Mouse (Mus musculus) kidney, adult 9 months (tissue): Measurements from ENCODE around the gene Ddx50.

Experiments
- DNase-seq: peaks from one replicate; pipeline ENCODE4 v3.0.0; 2022

Ddx50 gene

DNA sequence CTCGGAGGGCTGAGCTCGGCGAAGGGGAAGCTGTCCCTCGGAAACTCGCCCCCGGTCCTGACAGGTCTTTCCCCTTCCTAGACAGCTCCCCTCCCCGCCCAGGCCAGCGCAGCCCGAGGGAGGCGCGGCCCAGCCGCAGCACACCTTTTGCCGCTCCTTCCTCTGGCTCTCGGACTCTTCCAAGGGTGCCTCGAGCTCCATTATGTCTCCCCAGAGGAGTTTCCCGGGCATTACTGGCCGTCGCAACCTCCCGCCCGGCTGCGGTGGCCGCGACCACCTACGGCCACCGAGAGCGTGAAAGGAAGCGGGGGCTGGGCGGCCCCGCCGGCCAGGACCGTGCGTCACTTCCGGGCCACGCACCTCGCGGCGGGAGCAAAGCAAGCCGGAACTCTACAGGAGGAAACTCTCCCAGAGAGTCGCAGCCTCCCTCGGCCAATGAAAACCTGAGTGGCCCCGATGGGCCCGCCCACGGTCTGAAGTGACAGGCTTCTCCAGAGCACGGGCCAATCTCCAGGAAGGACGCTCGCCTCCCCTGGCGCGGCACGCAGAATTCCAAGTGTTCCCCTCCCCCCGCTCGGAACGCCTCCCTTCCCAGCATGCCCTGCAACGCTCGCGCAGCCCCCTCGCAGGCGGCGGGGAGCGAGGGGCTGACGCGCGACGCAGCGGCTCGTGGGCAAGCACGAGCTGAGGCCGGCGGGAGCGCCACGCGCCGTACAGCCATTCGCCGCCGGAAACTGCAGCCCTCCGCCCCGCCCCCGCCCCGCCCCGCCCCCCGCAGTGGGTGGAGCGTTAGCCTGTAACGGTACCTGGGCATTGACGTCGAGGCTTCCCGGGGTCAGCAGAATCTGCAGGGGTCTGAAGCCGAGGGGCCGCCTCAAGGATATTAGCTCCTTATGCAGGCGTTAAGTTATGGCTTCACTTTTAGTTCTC, at the start of gene Ddx50:
Ddx50 (minus strand) TSS at position 338 of the 930 bp plus-strand sequence.
- peak; percentile 99 for DNase-seq

GRCm38 (mm10) chr10:62692771-62693170, 41.8 kb upstream of the Ddx50 start:
- no peak for DNase-seq

DNA sequence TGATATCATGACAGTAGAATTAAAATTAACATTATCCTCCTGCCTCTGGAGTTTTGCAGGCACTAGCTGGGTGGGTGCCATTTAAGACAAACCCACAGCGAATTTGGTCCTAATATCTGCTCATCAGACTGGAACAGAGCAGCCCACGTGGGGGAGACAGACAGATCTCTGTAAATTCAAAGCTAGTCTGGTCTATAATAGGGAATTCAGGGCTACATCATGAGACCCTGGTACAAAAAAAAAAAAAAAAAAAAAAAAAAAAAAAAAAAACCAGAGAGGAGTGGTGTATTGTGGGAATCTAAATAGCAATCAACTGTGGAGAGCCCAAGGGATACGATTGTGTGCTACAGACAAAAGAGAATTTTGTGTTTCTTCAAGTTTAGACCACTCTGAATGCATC, 41.2 kb upstream of the Ddx50 start:
- DNase-seq, result no peak

- DNase-seq, result no peak
Measured at GRCm38 (mm10) chr10:62687032-62687674, 36.1 kb upstream of the Ddx50 start.

DNA sequence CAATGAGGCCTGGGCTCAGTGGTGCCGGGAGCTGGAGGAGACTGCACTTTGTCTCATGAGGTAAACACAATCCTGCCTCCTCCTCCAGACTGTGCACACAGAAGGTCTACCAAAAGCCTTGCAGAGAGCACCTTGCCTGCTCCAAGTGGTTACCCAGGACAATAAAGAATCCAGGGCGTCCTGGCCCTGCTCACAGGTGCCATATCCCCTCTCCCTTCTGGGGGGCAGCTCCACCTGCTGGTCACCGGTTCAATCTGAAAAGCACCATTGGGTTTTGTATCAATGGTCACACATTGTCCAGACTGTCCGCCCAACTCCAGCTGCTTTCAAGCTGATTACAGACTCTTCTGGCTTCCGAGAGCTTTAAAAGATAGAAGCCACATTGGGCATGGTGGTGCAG, 32.0 kb upstream of the Ddx50 start:
- peak; percentile 50 for DNase-seq

- DNase-seq, result no peak
Measured at GRCm38 (mm10) chr10:62679833-62680232, 28.8 kb upstream of the Ddx50 start.

- no peak for DNase-seq
Measured at GRCm38 (mm10) chr10:62677329-62677728, 26.3 kb upstream of the Ddx50 start.

DNA sequence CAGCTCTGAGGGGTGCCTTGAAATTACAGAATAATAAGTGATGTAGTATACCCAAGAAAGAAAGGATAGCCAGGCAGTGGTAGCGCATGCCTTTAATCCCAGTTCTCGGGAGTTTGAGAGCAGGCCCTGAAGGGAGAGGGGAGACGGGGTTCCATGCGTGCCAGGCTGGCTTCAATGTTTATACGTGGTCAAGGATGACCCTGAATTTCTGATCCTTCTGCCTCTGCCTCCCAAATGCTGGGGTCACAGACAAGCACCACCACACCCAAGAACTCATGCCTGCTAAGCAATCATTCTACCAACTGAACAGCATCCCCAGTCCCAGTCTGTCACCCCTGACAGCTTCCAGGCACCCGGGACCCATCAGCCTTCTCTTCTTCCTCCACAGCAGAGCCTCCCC, 25.2 kb upstream of the Ddx50 start:
- no peak for DNase-seq

- no peak for DNase-seq
Measured at GRCm38 (mm10) chr10:62672359-62672758, 21.3 kb upstream of the Ddx50 start.

DNA sequence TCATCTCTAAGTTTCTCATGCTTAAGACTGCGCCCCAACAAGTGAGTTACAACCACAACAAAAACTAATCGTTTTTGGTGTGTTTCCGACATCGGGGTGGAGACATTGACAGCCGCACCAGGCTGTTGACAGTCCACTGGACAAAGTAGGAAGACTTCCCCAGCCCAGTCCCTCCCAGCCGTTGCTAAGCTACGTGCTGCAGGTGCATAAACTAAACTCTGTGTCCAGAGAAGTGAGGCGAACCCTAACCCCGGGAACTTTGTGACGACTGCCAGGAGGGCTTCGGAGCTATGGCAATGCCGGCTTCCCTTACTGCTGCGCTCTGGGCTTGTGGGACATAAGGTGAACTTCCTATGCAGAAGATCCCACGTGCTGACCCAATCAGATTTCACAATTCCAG, 18.2 kb upstream of the Ddx50 start:
- no peak for DNase-seq

DNA sequence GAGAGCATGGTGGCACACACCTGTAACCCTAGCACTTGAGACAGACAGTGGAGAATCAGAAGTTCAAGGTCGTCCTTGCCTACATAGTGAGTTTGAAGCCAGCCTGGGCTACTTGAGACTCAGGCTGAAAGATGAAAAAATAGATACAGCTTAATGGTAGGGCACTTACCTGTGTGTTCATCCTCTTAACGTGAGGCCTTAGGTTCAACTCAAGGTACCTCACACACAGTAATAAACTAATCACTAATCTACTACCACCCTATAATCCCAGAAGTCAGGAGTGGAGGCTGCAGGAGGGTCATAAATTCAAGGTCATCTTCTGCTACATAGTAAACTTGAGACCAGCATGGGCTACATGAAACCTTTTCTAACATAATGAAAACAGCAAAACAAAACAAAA, 17.4 kb upstream of the Ddx50 start:
- DNase-seq, result no peak

DNA sequence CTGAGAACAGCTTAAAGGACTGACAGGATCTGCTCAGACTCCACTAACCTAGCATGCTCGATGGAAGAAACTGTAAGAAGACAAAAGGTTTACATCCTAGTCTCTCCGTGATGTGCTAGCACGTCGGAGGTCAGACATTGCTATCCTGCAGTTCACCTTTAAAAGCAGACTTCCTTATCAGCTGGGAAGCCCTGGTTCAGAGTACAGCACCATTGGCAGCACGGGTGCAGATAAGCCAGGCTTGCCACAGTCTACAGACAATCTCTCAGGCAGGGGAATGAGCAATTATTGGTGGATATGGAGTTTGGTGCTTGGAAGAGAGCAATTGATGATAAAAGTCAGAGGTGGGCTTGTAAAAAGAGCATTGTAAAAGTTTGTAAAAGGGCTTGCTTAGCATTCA, 17.0 kb upstream of the Ddx50 start:
- no peak for DNase-seq

DNA sequence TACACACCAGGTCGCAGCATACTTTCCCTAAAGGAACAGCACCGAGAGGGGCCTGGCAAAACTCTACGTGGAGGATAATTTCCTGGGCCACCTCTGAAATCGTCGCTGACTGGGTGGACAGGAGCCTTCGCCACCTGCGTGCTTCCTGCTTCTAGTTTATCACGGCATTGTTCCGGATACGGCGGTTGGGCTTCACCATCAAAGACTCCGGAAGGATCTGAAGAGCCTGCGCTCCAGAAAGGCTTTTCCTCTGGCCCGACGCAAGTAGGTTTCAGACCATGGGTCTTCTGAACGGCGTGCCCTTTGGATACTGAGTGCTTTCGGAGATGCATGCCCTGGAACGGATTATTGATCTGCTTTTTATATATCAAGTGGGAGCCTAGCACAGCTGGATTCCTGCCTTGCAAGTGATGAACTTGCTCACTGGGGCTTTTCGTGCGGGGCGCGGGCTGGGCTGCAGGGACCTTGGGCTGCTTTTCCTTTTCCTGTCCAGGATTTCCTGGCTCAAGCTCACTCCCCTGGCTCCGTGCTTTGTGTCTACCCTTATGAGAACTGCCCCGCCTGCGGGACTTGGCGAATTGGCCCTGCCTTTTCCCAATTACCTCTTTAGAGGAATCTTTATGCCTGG, 14.1 kb upstream of the Ddx50 start:
- DNase-seq, result peak; percentile 61

GRCm38 (mm10) chr10:62664171-62664570, 13.2 kb upstream of the Ddx50 start:
- no peak for DNase-seq

DNA sequence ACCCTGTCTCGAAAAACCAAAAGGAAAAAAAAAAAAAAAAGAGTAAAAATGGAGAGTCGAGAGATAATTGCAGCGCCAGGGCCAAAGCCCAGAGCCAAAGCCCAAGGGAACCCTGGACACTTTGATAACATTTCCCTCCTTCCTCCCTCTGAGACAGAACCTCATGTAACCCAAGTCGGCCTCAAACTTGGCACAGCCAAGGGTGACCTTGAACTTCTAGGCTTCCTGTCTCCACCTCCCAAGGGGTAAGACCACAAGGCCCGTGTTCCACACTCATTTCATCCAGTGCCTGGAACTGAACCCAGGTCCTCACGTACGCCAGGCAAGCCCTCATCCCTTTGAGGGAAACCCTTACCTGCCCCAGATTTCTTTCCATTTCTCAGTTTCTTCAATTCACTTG, 5.7 kb upstream of the Ddx50 start:
- no peak for DNase-seq

GRCm38 (mm10) chr10:62651961-62652360, 943 bp upstream of the Ddx50 start:
- no peak for DNase-seq

DNA sequence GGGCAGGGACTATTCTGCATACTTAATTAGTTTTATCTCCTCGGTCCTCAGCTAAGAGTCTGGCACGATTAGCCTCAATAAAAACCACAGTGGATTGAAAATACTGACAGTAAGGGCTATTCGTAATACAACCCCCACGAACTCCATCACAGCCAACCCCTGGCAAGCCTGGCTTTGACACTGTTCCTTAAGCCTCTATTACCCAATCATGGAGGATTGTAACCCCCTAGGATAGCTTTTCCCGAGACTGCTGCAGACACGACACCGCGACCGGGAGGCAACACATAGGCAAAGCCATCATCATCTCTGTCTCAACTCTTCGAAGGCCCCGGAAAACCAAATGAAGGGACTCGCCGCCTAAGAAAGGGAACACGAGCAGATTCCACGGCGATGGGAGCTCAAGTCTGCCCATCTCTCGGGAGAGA, 648 bp downstream of the Ddx50 start:
- no peak for DNase-seq

GRCm38 (mm10) chr10:62604161-62604560, 46.9 kb downstream of the Ddx50 start:
- DNase-seq, result no peak

- DNase-seq, result no peak
Measured at GRCm38 (mm10) chr10:62603233-62604030, 47.6 kb downstream of the Ddx50 start.

DNA sequence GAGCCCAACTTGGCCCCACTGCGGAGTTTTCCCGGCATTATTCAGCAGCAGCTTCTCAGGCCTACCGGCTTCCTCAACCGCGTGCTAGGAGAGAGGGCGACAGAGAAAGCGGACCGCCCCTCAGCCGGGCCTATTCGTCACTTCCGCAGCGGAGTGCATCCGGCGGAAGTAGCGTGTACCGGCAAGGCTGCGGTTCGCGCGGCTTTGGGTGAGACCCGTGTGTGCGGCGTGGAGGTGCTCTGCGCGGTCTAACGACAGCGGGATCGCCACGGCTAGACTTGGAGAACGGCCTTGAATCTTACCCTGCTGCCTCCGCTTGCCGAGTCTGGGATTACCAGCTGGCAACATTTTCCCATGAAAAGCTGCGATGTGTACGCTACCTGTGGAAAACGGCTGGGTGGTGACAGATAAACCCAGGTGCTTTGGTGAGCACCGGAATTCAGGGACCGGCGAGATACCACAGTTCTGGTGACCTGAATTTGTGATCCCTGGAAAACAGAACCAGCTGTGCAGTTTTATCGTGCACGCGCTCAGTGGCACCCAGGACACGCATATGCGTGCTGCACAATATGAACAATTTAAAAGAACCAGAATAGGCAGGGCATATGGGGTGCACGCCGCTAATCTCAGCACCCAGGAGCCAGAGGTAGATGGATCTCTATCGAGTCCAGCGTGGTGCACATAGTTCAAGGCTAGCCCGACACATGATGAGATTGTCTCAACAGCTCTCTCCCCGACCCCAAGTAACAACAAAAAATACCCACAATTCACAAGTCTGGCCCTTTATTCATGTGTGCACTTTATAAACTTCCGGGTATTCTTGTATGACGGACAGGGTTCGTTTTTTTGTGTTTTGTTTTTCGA, 48.6 kb downstream of the Ddx50 start, which contains the start of gene Ddx21:
Ddx21 (minus strand) TSS at position 105 of the 864 bp plus-strand sequence.
- DNase-seq, result peak; percentile 87

- no peak for DNase-seq
Measured at GRCm38 (mm10) chr10:62601833-62602176, 49.2 kb downstream of the Ddx50 start.
